Mouse (Mus musculus) CD4-positive, CD25-positive, alpha-beta regulatory T cell, adult 2 months (primary cell): Measurements from ENCODE around the gene Rims4.

Source experiments
- DNase-seq: peaks from one replicate; pipeline ENCODE4 v3.0.0-alpha.2; 2012; ENCODE audit warnings: low read depth, low spot score

The Rims4 gene

GRCm38 (mm10) chr2:163909604-163910003, 8.9 kb downstream of the Rims4 start:
- no peak for DNase-seq

GRCm38 (mm10) chr2:163907131-163907530, 11.4 kb downstream of the Rims4 start:
- no peak for DNase-seq

- DNase-seq: no peak
These were observed 14.2 kb downstream of the Rims4 start for GRCm38 (mm10) chr2:163904323-163904722.

GRCm38 (mm10) chr2:163903461-163903860, 15.0 kb downstream of the Rims4 start:
- no peak for DNase-seq

GRCm38 (mm10) chr2:163902448-163902847, 16.0 kb downstream of the Rims4 start:
- no peak for DNase-seq

GRCm38 (mm10) chr2:163901043-163901442, 17.4 kb downstream of the Rims4 start:
- DNase-seq: no peak

GRCm38 (mm10) chr2:163899910-163900411, 18.5 kb downstream of the Rims4 start:
- DNase-seq: no peak

- DNase-seq: no peak
These were observed 20.4 kb downstream of the Rims4 start for GRCm38 (mm10) chr2:163897988-163898535.

GRCm38 (mm10) chr2:163897026-163897425, 21.5 kb downstream of the Rims4 start:
- no peak for DNase-seq

- DNase-seq: no peak
These were observed 23.3 kb downstream of the Rims4 start for GRCm38 (mm10) chr2:163895156-163895555.

GRCm38 (mm10) chr2:163893446-163894370, 24.8 kb downstream of the Rims4 start:
- DNase-seq: no peak

- DNase-seq: no peak
These were observed 27.2 kb downstream of the Rims4 start for GRCm38 (mm10) chr2:163891271-163891670.

GRCm38 (mm10) chr2:163890586-163890985, 27.9 kb downstream of the Rims4 start:
- no peak for DNase-seq

- DNase-seq: no peak
These were observed 29.1 kb downstream of the Rims4 start for GRCm38 (mm10) chr2:163889411-163889810.

GRCm38 (mm10) chr2:163882859-163883652, 35.4 kb downstream of the Rims4 start:
- DNase-seq: no peak

GRCm38 (mm10) chr2:163880891-163881290, 37.6 kb downstream of the Rims4 start:
- DNase-seq: no peak

GRCm38 (mm10) chr2:163876830-163877498, 41.5 kb downstream of the Rims4 start:
- DNase-seq: no peak

- no peak for DNase-seq
These were observed 43.0 kb downstream of the Rims4 start for GRCm38 (mm10) chr2:163875484-163875883.

- no peak for DNase-seq
These were observed 43.6 kb downstream of the Rims4 start for GRCm38 (mm10) chr2:163874877-163875276.

GRCm38 (mm10) chr2:163871906-163872305, 46.6 kb downstream of the Rims4 start:
- DNase-seq: no peak

GRCm38 (mm10) chr2:163871266-163871665, 47.2 kb downstream of the Rims4 start:
- DNase-seq: no peak
